ENCODE assay signal across 22 mouse cellular contexts in the genomic region with DNA sequence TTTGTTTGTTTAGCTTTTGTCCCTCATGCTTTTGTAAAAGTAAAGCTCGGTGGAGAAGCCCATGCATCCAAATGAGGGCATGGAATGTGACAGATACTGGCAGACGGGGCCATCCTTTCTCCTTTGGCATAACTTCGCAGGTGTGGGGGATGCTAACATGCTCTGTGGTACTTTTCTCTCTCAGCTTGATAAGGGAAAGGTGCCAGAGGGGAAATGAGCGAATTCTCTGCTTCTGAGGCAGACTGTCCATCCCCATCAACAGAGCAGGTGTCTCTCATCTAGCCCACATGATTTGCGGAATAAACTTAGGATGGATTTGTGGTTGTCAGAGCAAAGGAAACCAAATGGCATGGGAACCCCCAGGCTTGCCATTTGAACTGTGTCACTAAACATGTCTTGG.
DNase-seq lines count a peak whose midpoint lies in the region; ATAC-seq and TF ChIP-seq lines count a peak whose summit lies in the region.
"Had no signal": no experiment of that assay in that cellular context is flagged by ENCODE, and none has a peak within 500 bp of the region (broad histone marks: within the 10 kb centered on the region; RNA-seq: fewer than 3 reads in every experiment).

No protein-coding gene starts in this region.

- intact Hi-C loops in left cerebral cortex, postnatal 4 days (cut with DNase I) = no loop called here

- no peak overlapping the region for H3K9ac ChIP-seq in midbrain, postnatal 0 days (replicated peaks; ENCODE audit: low read length, poor library complexity, severe bottlenecking)
- H3K9ac ChIP-seq in midbrain, embryonic 16.5 days (ENCODE audit: low read depth, low read length) = no peak overlapping the region
- H3K9ac ChIP-seq: embryonic facial prominence, embryonic 13.5 days; forebrain, embryonic 12.5 days; hindbrain, embryonic 12.5 days; liver, embryonic 13.5 days; midbrain, embryonic 15.5 days had no signal

- H3K4me3 ChIP-seq in midbrain, postnatal 0 days (ENCODE audit: low read depth, low read length) = no peak overlapping the region
- no peak overlapping the region for H3K4me3 ChIP-seq in midbrain, embryonic 16.5 days (ENCODE audit: low read depth, low read length)
- H3K4me3 ChIP-seq: embryonic facial prominence, embryonic 13.5 days; erythroblast, embryonic 14.5 days; forebrain, embryonic 12.5 days; hindbrain, embryonic 12.5 days; liver, embryonic 13.5 days; midbrain, embryonic 15.5 days had no signal

- H3K9me3 ChIP-seq in midbrain, postnatal 0 days (ENCODE audit: low read length) = no peaks in the 10 kb centered on the region
- no peaks in the 10 kb centered on the region for H3K9me3 ChIP-seq in midbrain, embryonic 16.5 days (replicated peaks; ENCODE audit: control insufficient read depth, low read length, poor library complexity, severe bottlenecking)
- H3K9me3 ChIP-seq: embryonic facial prominence, embryonic 13.5 days; forebrain, embryonic 12.5 days; hindbrain, embryonic 12.5 days; liver, embryonic 13.5 days; midbrain, embryonic 15.5 days had no signal

- no peaks in the 10 kb centered on the region for H3K36me3 ChIP-seq in midbrain, postnatal 0 days (ENCODE audit: insufficient read depth, low read length)
- H3K36me3 ChIP-seq in midbrain, embryonic 16.5 days (ENCODE audit: control insufficient read depth, insufficient read depth, low read length) = no peaks in the 10 kb centered on the region
- H3K36me3 ChIP-seq: embryonic facial prominence, embryonic 13.5 days; forebrain, embryonic 12.5 days; hindbrain, embryonic 12.5 days; liver, embryonic 13.5 days; midbrain, embryonic 15.5 days had no signal

- DNase-seq in left cerebral cortex, postnatal 4 days = peak; percentile 6
- DNase-seq in left cerebral cortex, adult 11 months (ENCODE audit: low spot score) = no peak
- peak; percentile 12 for DNase-seq in midbrain, postnatal 0 days (ENCODE audit: low spot score)
- DNase-seq in cerebellum, adult 9-10 months = peak; percentile 62
- no peak for DNase-seq in layer of hippocampus, postnatal 14 days (ENCODE audit: low spot score in 2 of 2)
- DNase-seq in right cerebral cortex, postnatal 4 days = no peak
- no peak for DNase-seq in retina, postnatal 1 day
- DNase-seq: adrenal gland, adult 2 months; embryo, embryonic 11 days; kidney, postnatal 25 days; liver, embryonic 13.5 days; right cerebral cortex, adult 18-20 months; thymus, adult 18-20 months; thymus, postnatal 36 days had no signal

- no peak for ATAC-seq in midbrain, postnatal 0 days (ENCODE audit: low FRiP score)
- no peak for ATAC-seq in midbrain, embryonic 16.5 days
- ATAC-seq: intestine, postnatal 0 days; midbrain, embryonic 15.5 days; Patski had no signal

- H3K27me3 ChIP-seq in midbrain, postnatal 0 days (ENCODE audit: insufficient read depth, low read length) = no peaks in the 10 kb centered on the region
- H3K27me3 ChIP-seq in midbrain, embryonic 16.5 days (ENCODE audit: control insufficient read depth, insufficient read depth, low read depth, low read length) = no peaks in the 10 kb centered on the region
- H3K27me3 ChIP-seq: embryonic facial prominence, embryonic 13.5 days; forebrain, embryonic 12.5 days; hindbrain, embryonic 12.5 days; liver, embryonic 13.5 days; midbrain, embryonic 15.5 days had no signal

- TF ChIP-seq CTCF in midbrain, postnatal 0 days (IDR thresholded peaks at IDR 0.05) = no peak

- H3K27ac ChIP-seq in midbrain, postnatal 0 days (ENCODE audit: low read depth, low read length) = no peak overlapping the region
- no peak overlapping the region for H3K27ac ChIP-seq in midbrain, embryonic 16.5 days (ENCODE audit: low read length)
- H3K27ac ChIP-seq: embryonic facial prominence, embryonic 13.5 days; forebrain, embryonic 12.5 days; hindbrain, embryonic 12.5 days; liver, embryonic 13.5 days; midbrain, embryonic 15.5 days had no signal

- H3K4me2 ChIP-seq in midbrain, postnatal 0 days (ENCODE audit: low read depth, low read length, poor library complexity, severe bottlenecking) = no peak overlapping the region
- no peak overlapping the region for H3K4me2 ChIP-seq in midbrain, embryonic 16.5 days (ENCODE audit: low read length)
- H3K4me2 ChIP-seq: embryonic facial prominence, embryonic 13.5 days; forebrain, embryonic 12.5 days; hindbrain, embryonic 12.5 days; liver, embryonic 13.5 days; midbrain, embryonic 15.5 days had no signal

- no peaks in the 10 kb centered on the region for H3K4me1 ChIP-seq in midbrain, postnatal 0 days (ENCODE audit: insufficient read depth, low read length)
- H3K4me1 ChIP-seq in midbrain, embryonic 16.5 days (ENCODE audit: control insufficient read depth, insufficient read depth, low read length) = no peaks in the 10 kb centered on the region
- H3K4me1 ChIP-seq: embryonic facial prominence, embryonic 13.5 days; forebrain, embryonic 12.5 days; hindbrain, embryonic 12.5 days; liver, embryonic 13.5 days; midbrain, embryonic 15.5 days had no signal

- 84% methylated on average over 5 of the region's 5 CpGs for WGBS in midbrain, postnatal 0 days
- 80% methylated on average over 5 of the region's 5 CpGs for WGBS in midbrain, embryonic 16.5 days

Comparison
In these comparisons a context has a peak if more than half of its experiments do, and no peak if none do; other contexts are left out.
1. DNase-seq: peak in left cerebral cortex, postnatal 4 days (single experiment), midbrain, postnatal 0 days (single experiment) and cerebellum, adult 9-10 months (single experiment); none in left cerebral cortex, adult 11 months (single experiment), layer of hippocampus, postnatal 14 days (0 of 2), right cerebral cortex, postnatal 4 days (single experiment) and retina, postnatal 1 day (single experiment).